Mouse (Mus musculus) lung, postnatal 10 days (tissue): ENCODE data around the gene Dap.
A peak's percentile ranks its signal among the peaks of the same experiment; 100 is the strongest.

Experiments
- DNase-seq: peaks from one replicate; pipeline ENCODE4 v3.0.0; 2021

Gene Dap

DNA sequence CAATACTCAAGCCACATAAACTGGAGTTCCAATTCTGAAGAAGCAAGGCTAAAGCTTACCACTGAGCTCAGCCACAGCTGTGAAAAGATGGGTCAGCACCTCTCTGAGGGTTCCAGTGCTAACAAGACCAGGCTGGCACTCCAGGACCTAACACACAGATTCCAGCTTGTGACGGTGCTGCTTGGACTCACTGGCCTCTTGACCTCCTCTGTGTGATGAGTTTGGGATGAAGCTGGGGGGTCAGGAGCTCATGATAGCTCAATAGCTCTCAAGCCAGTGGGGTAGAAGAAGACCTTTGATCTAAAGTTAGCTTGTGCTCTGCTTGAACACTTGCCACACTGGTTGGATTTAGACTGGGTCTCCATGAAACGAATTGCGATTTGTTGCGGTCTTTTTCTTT is 82.6 kb downstream of the Dap start:
- DNase-seq: no peak

DNA sequence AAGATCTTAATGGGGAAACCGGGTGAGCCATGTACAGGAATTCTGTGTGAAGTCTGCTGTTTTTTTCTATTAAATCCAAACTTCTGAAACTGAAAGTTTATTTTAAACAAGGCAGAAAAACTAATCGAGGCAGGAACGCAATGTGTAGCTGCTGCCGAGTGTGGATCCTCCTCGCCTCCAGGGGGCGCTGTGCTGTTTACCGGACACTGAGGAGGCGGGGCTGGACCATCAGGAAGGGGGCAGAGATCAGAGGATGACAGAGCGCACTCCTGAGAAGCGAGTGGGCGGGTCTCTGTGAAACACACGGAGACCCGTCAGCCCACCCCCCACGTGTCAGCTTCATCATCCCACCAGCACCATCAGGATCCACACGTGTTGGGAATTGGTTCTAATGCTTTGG is 85.4 kb downstream of the Dap start:
- peak; percentile 32 for DNase-seq

DNA sequence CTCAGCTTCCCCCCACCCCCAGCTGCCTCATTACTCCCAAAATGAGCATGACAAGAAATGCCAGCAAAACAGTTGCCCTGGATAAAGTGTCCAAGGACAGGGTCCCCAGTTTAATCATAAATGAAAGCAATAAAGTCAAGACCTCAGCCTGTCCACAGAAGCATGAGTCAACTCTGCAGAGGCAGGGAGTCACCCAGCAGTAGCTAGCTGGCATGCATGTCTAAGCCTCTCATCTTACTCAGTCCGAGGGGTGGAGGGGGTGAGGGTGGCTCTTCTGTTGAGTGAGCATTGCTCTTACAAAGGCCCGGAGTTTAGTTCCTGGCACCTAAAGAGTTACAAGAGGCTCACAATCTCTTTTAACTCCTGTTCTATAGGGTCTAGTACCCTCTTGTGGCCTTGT is 87.9 kb downstream of the Dap start:
- DNase-seq: no peak

DNA sequence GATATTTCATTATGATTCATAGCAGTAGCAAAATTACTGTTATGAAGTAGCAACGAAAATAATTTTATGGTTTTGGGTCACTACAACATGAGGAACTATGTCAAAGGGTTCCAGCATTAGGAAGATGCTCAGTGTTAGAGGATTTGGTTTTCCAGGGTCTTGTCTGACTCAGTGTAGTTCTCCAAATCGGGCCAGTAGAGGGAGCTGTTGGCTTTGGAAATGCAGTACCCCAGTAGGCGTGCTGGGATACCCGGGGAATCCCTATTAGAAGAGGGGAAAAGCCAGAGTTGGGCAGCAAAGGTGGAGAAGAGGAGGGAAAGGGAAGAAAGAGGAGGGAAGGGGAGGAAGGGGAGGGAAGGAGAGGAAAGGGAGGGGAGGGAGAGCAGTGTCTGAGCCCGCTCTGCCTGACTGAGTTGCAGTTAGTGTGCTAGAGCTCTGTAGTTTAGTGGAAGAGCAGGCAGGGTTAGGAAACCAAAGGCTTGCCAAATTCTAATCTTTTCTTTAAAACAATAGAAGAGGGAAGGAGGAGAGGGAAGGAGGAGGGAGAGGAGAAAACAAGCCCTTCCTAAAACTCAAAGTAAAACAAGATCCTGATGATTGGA is 91.6 kb downstream of the Dap start:
- peak; percentile 89 for DNase-seq

DNA sequence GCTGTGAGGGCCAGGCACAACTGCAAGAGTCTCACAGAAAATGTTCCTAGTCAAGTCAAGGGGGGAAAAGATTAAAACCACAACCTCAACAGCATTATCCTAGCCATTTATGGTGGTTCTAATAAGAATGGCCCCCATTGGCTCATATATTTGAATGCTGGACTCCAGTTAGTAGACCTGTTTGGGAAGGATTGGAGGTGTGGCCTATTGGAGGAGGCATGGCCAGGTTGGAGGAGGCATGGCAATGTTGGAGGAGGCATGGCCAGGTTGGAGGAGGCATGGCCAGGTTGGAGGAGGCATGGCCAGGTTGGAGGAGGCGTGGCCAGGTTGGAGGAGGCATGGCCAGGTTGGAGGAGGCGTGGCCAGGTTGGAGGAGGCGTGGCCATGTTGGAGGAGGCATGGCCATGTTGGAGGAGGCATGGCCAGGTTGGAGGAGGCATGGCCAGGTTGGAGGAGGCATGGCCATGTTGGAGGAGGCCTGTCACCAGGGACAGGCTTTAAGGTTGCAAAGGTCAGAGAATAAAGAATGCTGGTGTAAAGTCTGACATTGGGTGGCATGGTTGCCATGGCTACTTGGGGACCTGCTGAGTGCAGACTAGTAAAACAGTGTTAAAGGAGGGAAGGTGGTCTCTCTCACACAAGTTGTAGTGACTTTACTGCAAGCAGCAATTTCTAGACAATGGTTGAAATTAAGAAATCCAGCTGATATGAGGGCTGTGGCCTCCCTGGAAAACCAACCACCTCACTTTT is 93.1 kb downstream of the Dap start:
- DNase-seq: no peak

DNA sequence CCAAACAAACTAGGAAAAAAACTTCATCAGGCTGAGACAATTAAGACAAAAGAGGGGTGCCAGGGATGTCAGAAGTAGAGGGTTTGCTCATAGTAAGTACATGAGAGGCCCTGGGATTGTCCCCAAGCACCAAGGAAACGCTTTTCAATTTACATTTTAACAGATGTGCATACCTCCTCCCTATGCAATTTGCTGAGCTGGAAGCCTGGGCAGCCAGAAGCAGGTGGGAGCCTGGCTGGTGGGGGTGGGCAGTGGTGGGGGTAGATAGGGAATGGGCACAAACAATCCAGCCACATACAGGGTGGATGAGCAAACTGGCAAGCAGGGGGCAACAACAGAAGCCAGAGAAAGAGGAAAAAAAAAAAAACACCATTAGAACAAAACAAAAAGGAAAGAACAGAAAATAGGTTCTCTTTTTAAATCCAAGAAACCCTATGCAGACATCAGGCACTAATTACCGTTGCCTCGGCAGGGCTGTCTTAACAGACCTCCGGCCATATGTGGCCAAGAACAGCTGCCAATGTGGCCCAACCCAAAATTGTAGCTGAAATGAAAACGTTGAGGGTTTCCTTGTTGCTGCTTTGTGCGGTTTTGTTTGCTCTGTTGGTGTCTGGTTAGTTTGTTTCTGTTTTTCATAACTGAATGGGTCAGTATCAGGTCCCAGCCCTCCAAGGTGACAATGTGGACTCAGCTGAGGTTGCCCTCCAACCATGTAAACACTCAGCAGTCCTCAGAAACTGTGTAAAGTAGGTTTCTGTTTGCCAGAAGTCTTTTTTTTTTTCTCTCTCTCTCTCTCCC is 94.2 kb downstream of the Dap start:
- no peak for DNase-seq

DNA sequence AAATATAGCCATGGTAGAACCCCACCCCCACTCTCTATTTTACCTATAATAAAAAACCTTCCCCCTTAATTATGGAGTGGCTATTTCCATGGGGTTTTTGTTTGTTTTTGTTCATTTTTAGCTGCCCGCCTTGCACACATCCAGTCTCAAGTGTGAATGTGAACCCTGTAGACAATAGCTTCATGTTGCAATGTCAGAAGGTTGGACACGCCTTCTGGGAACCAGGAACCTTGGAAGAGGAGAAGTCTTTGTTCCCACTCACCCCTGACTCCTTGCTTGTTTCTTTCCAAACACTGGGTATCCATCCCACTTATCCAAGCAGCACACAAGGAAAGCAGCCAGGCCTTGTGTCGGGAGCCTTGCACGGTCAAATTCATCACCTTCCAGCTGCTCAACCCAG is 94.9 kb downstream of the Dap start:
- DNase-seq: no peak

DNA sequence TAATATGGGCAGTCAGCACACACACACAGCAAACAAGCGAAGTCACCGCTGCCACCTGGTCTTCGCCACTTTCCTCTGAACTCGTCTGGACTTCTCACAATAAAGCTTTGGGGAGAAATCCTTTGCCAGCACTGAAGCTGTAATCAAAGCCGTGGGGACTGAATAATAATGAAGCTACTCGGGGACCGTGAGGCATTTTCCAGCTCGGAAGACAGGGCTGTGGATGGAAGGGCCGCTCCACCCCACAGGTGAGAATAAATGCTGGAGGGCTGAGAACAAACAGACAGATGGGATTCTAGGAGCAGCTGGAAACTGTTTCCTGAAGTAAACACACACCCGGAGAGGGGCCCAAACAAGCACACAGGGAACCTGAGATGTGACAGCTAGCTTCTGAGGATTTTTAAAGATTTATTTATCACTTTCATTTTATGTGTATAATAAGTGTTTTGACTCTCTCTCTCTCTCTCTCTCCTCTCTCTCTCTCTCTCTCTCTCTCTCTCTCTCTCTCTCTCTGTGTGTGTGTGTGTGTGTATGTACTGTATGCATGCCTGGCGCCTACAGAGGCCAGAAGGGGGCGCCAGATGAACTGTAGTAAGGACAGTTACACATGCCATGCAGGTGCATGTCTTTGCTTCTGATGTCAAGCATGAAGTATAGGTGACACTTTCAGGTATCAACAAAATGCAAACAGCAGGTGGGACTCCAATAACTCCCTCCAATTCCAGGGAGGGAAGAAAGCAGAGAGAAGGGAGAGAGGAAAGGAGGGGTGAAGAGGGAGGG is 96.7 kb downstream of the Dap start:
- no peak for DNase-seq

DNA sequence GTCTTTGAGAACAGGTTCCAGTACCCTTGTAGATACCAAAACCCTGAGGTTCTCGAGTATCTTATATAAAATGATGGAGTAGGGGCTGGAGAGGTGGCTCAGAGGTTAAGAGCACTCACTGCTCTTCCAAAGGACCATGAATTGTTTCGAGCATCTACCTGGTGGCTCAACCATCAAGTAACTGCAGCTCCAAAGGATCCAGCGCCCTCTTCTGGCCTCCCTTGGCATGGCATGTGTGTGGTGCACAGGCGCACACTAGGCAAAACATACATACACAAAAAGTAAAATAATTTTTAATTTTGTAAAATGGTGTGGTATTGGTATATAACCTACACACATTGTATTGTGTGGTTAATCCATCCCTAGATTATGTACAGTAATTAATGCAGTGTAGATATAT is 99.6 kb downstream of the Dap start:
- DNase-seq: no peak
